Mouse (Mus musculus) hindbrain, postnatal 0 days (tissue): ENCODE measurements around the gene Hc. TPM values are rescaled to one million over a fixed set of nuclear protein-coding genes. Genes with fewer than 3 reads are reported as not detected.

ENCODE experiments used
- ATAC-seq: fragments of 200-750 bp; cut with Nextera tagmentation; 2 replicates; pipeline ENCODE4 v1.8.0; 2017; ENCODE audit warnings: mild to moderate bottlenecking, moderate TSS enrichment, moderate library complexity
- DNase-seq: peaks from one replicate; pipeline ENCODE4 v3.0.0-alpha.2; 2015; ENCODE audit warnings: low spot score
- H3K27ac ChIP-seq: fragments of 300-500 bp; sonication (generic); 2 replicates; pipeline ENCODE4 v1.5.1; 2014; ENCODE audit warnings: mild to moderate bottlenecking
- H3K27me3 ChIP-seq: fragments of 300-500 bp; sonication (generic); 2 replicates; pipeline ENCODE4 v1.6.1; 2014; ENCODE audit warnings: low read length, mixed read lengths; ENCODE audit not compliant: insufficient read depth
- H3K36me3 ChIP-seq: fragments of 300-500 bp; sonication (generic); 2 replicates; pipeline ENCODE4 v1.6.1; 2014; ENCODE audit warnings: low read length, mixed read lengths; ENCODE audit not compliant: insufficient read depth
- H3K4me1 ChIP-seq: fragments of 300-500 bp; sonication (generic); 2 replicates; pipeline ENCODE4 v1.6.1; 2014; ENCODE audit warnings: antibody characterized with exemption, low read length, mixed read lengths; ENCODE audit not compliant: insufficient read depth
- H3K4me2 ChIP-seq: fragments of 300-500 bp; sonication (generic); 2 replicates; pipeline ENCODE4 v1.6.1; 2014; ENCODE audit warnings: low read depth, mild to moderate bottlenecking, low read length, moderate library complexity, mixed read lengths
- H3K4me3 ChIP-seq: fragments of 300-500 bp; sonication (generic); 2 replicates; pipeline ENCODE4 v1.5.1; 2014; ENCODE audit warnings: low read length
- H3K9ac ChIP-seq: fragments of 300-500 bp; sonication (generic); replicated peaks from 2 replicates; pipeline ENCODE4 v1.6.1; 2014; ENCODE audit warnings: mild to moderate bottlenecking, low read length, moderate library complexity, mixed read lengths
- H3K9me3 ChIP-seq: fragments of 300-500 bp; sonication (generic); 2 replicates; pipeline ENCODE4 v1.6.1; 2016; ENCODE audit warnings: low read length, mixed read lengths
- CTCF ChIP-seq: IDR thresholded peaks from 2 replicates; pipeline ENCODE4 v1.5.1; 2016; ENCODE audit warnings: antibody characterized with exemption, control low read depth, low read depth
- WGBS: fragments of 180-500 bp; shearing (Covaris S2); extraction: QIAGEN DNeasy Blood & Tissue Kit; methylation state at CpG from one replicate; pipeline ENCODE4 v1.1.7; 2014; 5-methylcytosine and 5-hydroxymethylcytosine counted together
- polyA plus RNA-seq: library from polyadenylated mRNA; unstranded; fragments of >200 nt; fragmentation: Nextera tagmentation; extraction: Ambion mirVana; gene quantifications from 2 replicates; pipeline ENCODE4 v1.2.1, GENCODE M21; 2015
- total RNA-seq: library from RNA; depleted of rRNA; stranded (reverse); fragments of >200 nt; gene quantifications from 2 replicates; pipeline ENCODE4 v1.2.3, GENCODE M21; 2014

Hc gene
- total and polyA plus RNA-seq, 2 experiments from 2014 or later: 0.10 to 0.69 TPM

GRCm38 (mm10) chr2:35074328-35074727 lies 13.1 kb upstream of the Hc start:
- no peaks in the 10 kb centered on the region for H3K9me3 ChIP-seq
- 87% methylated on average over 3 of the region's 3 CpGs for WGBS
- no peaks in the 10 kb centered on the region for H3K4me1 ChIP-seq
- no peak overlapping the region for H3K4me3 ChIP-seq
- DNase-seq: no peak
- no peaks in the 10 kb centered on the region for H3K36me3 ChIP-seq
- no peak overlapping the region for H3K27ac ChIP-seq
- no peak for ATAC-seq
- H3K9ac ChIP-seq: no peak overlapping the region
- no peak for TF ChIP-seq CTCF
- no peak overlapping the region for H3K4me2 ChIP-seq
- H3K27me3 ChIP-seq: no peaks in the 10 kb centered on the region

GRCm38 (mm10) chr2:35072547-35072946 lies 11.3 kb upstream of the Hc start:
- Histone ChIP-seq H3K4me2 (no peak overlapping the region), H3K4me1 (no peaks in the 10 kb centered on the region), H3K9me3 (no peaks in the 10 kb centered on the region), H3K27me3 (no peaks in the 10 kb centered on the region), H3K27ac (no peak overlapping the region), H3K4me3 (no peak overlapping the region), H3K36me3 (no peaks in the 10 kb centered on the region), H3K9ac (no peak overlapping the region)
- 44% methylated on average over 2 of the region's 2 CpGs for WGBS
- TF ChIP-seq CTCF: no peak
- ATAC-seq (no peak), DNase-seq (no peak)

- DNase-seq (no peak), ATAC-seq (no peak)
- 85% methylated on average over 4 of the region's 4 CpGs for WGBS
- Histone ChIP-seq H3K4me1 (no peaks in the 10 kb centered on the region), H3K4me2 (no peak overlapping the region), H3K9ac (no peak overlapping the region), H3K4me3 (no peak overlapping the region), H3K27me3 (no peaks in the 10 kb centered on the region), H3K9me3 (no peaks in the 10 kb centered on the region), H3K36me3 (no peaks in the 10 kb centered on the region), H3K27ac (no peak overlapping the region)
- TF ChIP-seq CTCF: no peak
These were observed 9.0 kb upstream of the Hc start for GRCm38 (mm10) chr2:35070275-35070674.

GRCm38 (mm10) chr2:35069124-35069523 lies 7.9 kb upstream of the Hc start:
- Histone ChIP-seq H3K27ac (no peak overlapping the region), H3K4me3 (no peak overlapping the region), H3K4me2 (no peak overlapping the region), H3K27me3 (no peaks in the 10 kb centered on the region), H3K36me3 (no peaks in the 10 kb centered on the region), H3K9ac (no peak overlapping the region), H3K4me1 (no peaks in the 10 kb centered on the region), H3K9me3 (no peaks in the 10 kb centered on the region)
- no peak for TF ChIP-seq CTCF
- ATAC-seq (no peak), DNase-seq (no peak)
- 91% methylated on average over 1 of the region's 1 CpGs for WGBS

- no peak for TF ChIP-seq CTCF
- no peak overlapping the region for H3K4me3 ChIP-seq
- H3K4me1 ChIP-seq: no peaks in the 10 kb centered on the region
- ATAC-seq (no peak), DNase-seq (no peak)
- no peaks in the 10 kb centered on the region for H3K27me3 ChIP-seq
- no peak overlapping the region for H3K9ac ChIP-seq
- H3K36me3 ChIP-seq: no peaks in the 10 kb centered on the region
- H3K4me2 ChIP-seq: no peak overlapping the region
- 91% methylated on average over 11 of the region's 11 CpGs for WGBS
- H3K9me3 ChIP-seq: no peaks in the 10 kb centered on the region
- no peak overlapping the region for H3K27ac ChIP-seq
These were observed 5.9 kb upstream of the Hc start for GRCm38 (mm10) chr2:35067117-35067516.

GRCm38 (mm10) chr2:35066525-35067082 lies 5.4 kb upstream of the Hc start:
- Histone ChIP-seq H3K4me2 (no peak overlapping the region), H3K27ac (no peak overlapping the region), H3K4me1 (no peaks in the 10 kb centered on the region), H3K36me3 (no peaks in the 10 kb centered on the region), H3K9me3 (no peaks in the 10 kb centered on the region), H3K4me3 (no peak overlapping the region), H3K27me3 (no peaks in the 10 kb centered on the region), H3K9ac (no peak overlapping the region)
- DNase-seq: no peak
- no peak for TF ChIP-seq CTCF
- no peak for ATAC-seq
- 91% methylated on average over 13 of the region's 13 CpGs for WGBS

GRCm38 (mm10) chr2:35063333-35064030 lies 2.2 kb upstream of the Hc start:
- no peaks in the 10 kb centered on the region for H3K9me3 ChIP-seq
- H3K27ac ChIP-seq: no peak overlapping the region
- DNase-seq: no peak
- TF ChIP-seq CTCF: no peak
- WGBS: 95% methylated on average over 6 of the region's 6 CpGs
- H3K4me2 ChIP-seq: no peak overlapping the region
- H3K27me3 ChIP-seq: no peaks in the 10 kb centered on the region
- ATAC-seq: no peak
- no peaks in the 10 kb centered on the region for H3K4me1 ChIP-seq
- H3K36me3 ChIP-seq: no peaks in the 10 kb centered on the region
- H3K9ac ChIP-seq: no peak overlapping the region
- no peak overlapping the region for H3K4me3 ChIP-seq
